Mouse (Mus musculus) liver, embryonic 11.5 days (tissue): ENCODE results near the gene Ppp1r9b. TPM values are rescaled to one million over a fixed set of nuclear protein-coding genes. Genes with fewer than 3 reads are reported as not detected.
"Not testable (repeated sequence)": the region's sequence is repeated elsewhere in the genome, so short reads cannot be mapped to it uniquely, and the experiment has no call there.

Source experiments
- ATAC-seq: fragments of 200-750 bp; cut with Nextera tagmentation; replicated peaks from 2 replicates; pipeline ENCODE4 v1.8.0; 2017; ENCODE audit warnings: moderate number of reproducible peaks, mild to moderate bottlenecking, moderate TSS enrichment, moderate library complexity; ENCODE audit not compliant: low FRiP score
- DNase-seq: peaks from one replicate; pipeline ENCODE4 v3.0.0-alpha.2; 2017; ENCODE audit warnings: low spot score
- H3K27ac ChIP-seq: fragments of 300-500 bp; sonication (generic); 2 replicates; pipeline ENCODE4 v1.5.1; 2014; ENCODE audit warnings: mild to moderate bottlenecking, low read depth, low read length, control low read depth
- H3K27me3 ChIP-seq: fragments of 300-500 bp; sonication (generic); replicated peaks from 2 replicates; pipeline ENCODE4 v1.6.1; 2014; ENCODE audit warnings: low read length, mixed read lengths; ENCODE audit not compliant: control insufficient read depth, insufficient read depth
- H3K36me3 ChIP-seq: fragments of 300-500 bp; sonication (generic); 2 replicates; pipeline ENCODE4 v1.6.1; 2014; ENCODE audit warnings: mild to moderate bottlenecking, low read length, moderate library complexity, mixed read lengths; ENCODE audit not compliant: control insufficient read depth, insufficient read depth
- H3K4me1 ChIP-seq: fragments of 300-500 bp; sonication (generic); replicated peaks from 2 replicates; pipeline ENCODE4 v1.6.1; 2014; ENCODE audit warnings: low read length, mixed read lengths; ENCODE audit not compliant: control insufficient read depth, insufficient read depth
- H3K4me2 ChIP-seq: fragments of 300-500 bp; sonication (generic); 2 replicates; pipeline ENCODE4 v1.6.1; 2014; ENCODE audit warnings: mild to moderate bottlenecking, control low read depth, moderate library complexity
- H3K4me3 ChIP-seq: fragments of 300-500 bp; sonication (generic); 2 replicates; pipeline ENCODE4 v1.5.1; 2014; ENCODE audit warnings: low read depth, low read length, control low read depth
- H3K9ac ChIP-seq: fragments of 300-500 bp; sonication (generic); 2 replicates; pipeline ENCODE4 v1.6.1; 2014; ENCODE audit warnings: low read depth, low read length, control low read depth
- H3K9me3 ChIP-seq: fragments of 300-500 bp; sonication (generic); 2 replicates; pipeline ENCODE4 v1.6.1; 2016; ENCODE audit warnings: low read length, inconsistent platforms, mixed read lengths; ENCODE audit not compliant: control insufficient read depth
- WGBS: fragments of 180-500 bp; shearing (Covaris S2); extraction: QIAGEN DNeasy Blood & Tissue Kit; methylation state at CpG from one replicate; pipeline ENCODE4 v1.1.7; 2014; 5-methylcytosine and 5-hydroxymethylcytosine counted together
- polyA plus RNA-seq: library from polyadenylated mRNA; unstranded; fragments of >200 nt; fragmentation: Nextera tagmentation; extraction: Ambion mirVana; gene quantifications from 2 replicates; pipeline ENCODE4 v1.2.1, GENCODE M21; 2014

Gene Ppp1r9b
- polyA plus RNA-seq, 1 experiment from 2014 or later: 27.9 TPM

GRCm38 (mm10) chr11:95006038-95006437 lies 15.2 kb downstream of the Ppp1r9b start:
- H3K27me3 ChIP-seq: 0 out of 2 replicates have a peak, but pooled peaks cover 3% of the 10 kb centered on the region
- H3K27ac ChIP-seq: peak overlapping the region; percentile 73
- WGBS: 40% methylated on average over 4 of the region's 4 CpGs
- peaks cover 67% of the 10 kb centered on the region for H3K4me1 ChIP-seq
- 0 out of 2 replicates have a peak overlapping the region, but pooled peaks have one; percentile 22 for H3K9ac ChIP-seq
- H3K9me3 ChIP-seq: no peaks in the 10 kb centered on the region
- no peak for DNase-seq
- H3K4me2 ChIP-seq: peak overlapping the region; percentile 89
- ATAC-seq: no peak
- peaks cover 35% of the 10 kb centered on the region for H3K36me3 ChIP-seq
- peak overlapping the region; percentile 50 for H3K4me3 ChIP-seq

- H3K9ac ChIP-seq: peak overlapping the region; percentile 72
- DNase-seq (peak; percentile 87), ATAC-seq (peak; percentile 67)
- peaks cover 31% of the 10 kb centered on the region for H3K36me3 ChIP-seq
- H3K4me2 ChIP-seq: peak overlapping the region; percentile 89
- H3K27me3 ChIP-seq: 0 out of 2 replicates have a peak, but pooled peaks cover 3% of the 10 kb centered on the region
- peak overlapping the region; percentile 50 for H3K4me3 ChIP-seq
- WGBS: 3% methylated on average over 27 of the region's 27 CpGs
- peaks cover 67% of the 10 kb centered on the region for H3K4me1 ChIP-seq
- no peaks in the 10 kb centered on the region for H3K9me3 ChIP-seq
- peak overlapping the region; percentile 73 for H3K27ac ChIP-seq
Observed at GRCm38 (mm10) chr11:95006525-95007219, 15.8 kb downstream of the Ppp1r9b start.

GRCm38 (mm10) chr11:95007418-95007817 lies 16.6 kb downstream of the Ppp1r9b start:
- Histone ChIP-seq H3K27ac (peak overlapping the region; percentile 73), H3K27me3 (0 out of 2 replicates have a peak, but pooled peaks cover 3% of the 10 kb centered on the region), H3K9me3 (no peaks in the 10 kb centered on the region), H3K36me3 (peaks cover 24% of the 10 kb centered on the region), H3K9ac (peak overlapping the region; percentile 72; the same call in 1 of the 2 replicates), H3K4me3 (no peak overlapping the region), H3K4me1 (peaks cover 62% of the 10 kb centered on the region), H3K4me2 (peak overlapping the region; percentile 89)
- WGBS: 44% methylated on average over 3 of the region's 3 CpGs
- DNase-seq (no peak), ATAC-seq (no peak)

GRCm38 (mm10) chr11:95008661-95009628 lies 18.1 kb downstream of the Ppp1r9b start:
- no peak for ATAC-seq
- H3K4me1 ChIP-seq: peaks cover 59% of the 10 kb centered on the region
- H3K27ac ChIP-seq: peak overlapping the region; percentile 99
- H3K9ac ChIP-seq: peak overlapping the region; percentile 97
- 0 out of 2 replicates have a peak, but pooled peaks cover 3% of the 10 kb centered on the region for H3K27me3 ChIP-seq
- H3K4me3 ChIP-seq: peak overlapping the region; percentile 91
- H3K9me3 ChIP-seq: no peaks in the 10 kb centered on the region
- no peak for DNase-seq
- H3K36me3 ChIP-seq: peaks cover 17% of the 10 kb centered on the region; the same call in 1 of the 2 replicates
- H3K4me2 ChIP-seq: peak overlapping the region; percentile 96
- WGBS: 34% methylated on average over 15 of the region's 15 CpGs

- Histone ChIP-seq H3K9ac (peak within 1 kb of the TSS; percentile 97), H3K9me3 (no peaks in the 10 kb centered on the region), H3K4me2 (peak within 1 kb of the TSS; percentile 96), H3K27me3 (0 out of 2 replicates have a peak, but pooled peaks cover 3% of the 10 kb centered on the region), H3K27ac (peak within 1 kb of the TSS; percentile 99), H3K4me3 (peak within 1 kb of the TSS; percentile 91), H3K4me1 (peaks cover 64% of the 10 kb centered on the region), H3K36me3 (peaks cover 19% of the 10 kb centered on the region)
- ATAC-seq (peak; percentile 22; the same call in 1 of the 2 replicates), DNase-seq (peak; percentile 78)
- 0% methylated on average over 32 of the region's 32 CpGs for WGBS
Observed at GRCm38 (mm10) chr11:95009629-95010014, 18.8 kb downstream of the Ppp1r9b start, which contains the start of gene Samd14. Gene Samd14 (plus strand): TSS chr11:95009879.

- H3K9ac ChIP-seq: peak overlapping the region; percentile 97
- H3K4me2 ChIP-seq: peak overlapping the region; percentile 96
- H3K9me3 ChIP-seq: no peaks in the 10 kb centered on the region
- H3K27me3 ChIP-seq: 0 out of 2 replicates have a peak, but pooled peaks cover 3% of the 10 kb centered on the region
- 2% methylated on average over 40 of the region's 40 CpGs for WGBS
- ATAC-seq (no peak), DNase-seq (no peak)
- peak overlapping the region; percentile 91 for H3K4me3 ChIP-seq
- H3K4me1 ChIP-seq: peaks cover 63% of the 10 kb centered on the region
- peaks cover 13% of the 10 kb centered on the region for H3K36me3 ChIP-seq
- peak overlapping the region; percentile 99 for H3K27ac ChIP-seq
Observed at GRCm38 (mm10) chr11:95010141-95010739, 19.4 kb downstream of the Ppp1r9b start.

GRCm38 (mm10) chr11:95010841-95011403 lies 20.1 kb downstream of the Ppp1r9b start:
- DNase-seq, ATAC-seq, H3K36me3 ChIP-seq, H3K27me3 ChIP-seq, H3K9me3 ChIP-seq: not testable (repeated sequence)
- Histone ChIP-seq H3K4me3 (peak overlapping the region; percentile 91), H3K4me2 (peak overlapping the region; percentile 96), H3K4me1 (peaks cover 63% of the 10 kb centered on the region), H3K9ac (peak overlapping the region; percentile 97), H3K27ac (peak overlapping the region; percentile 99)
- WGBS: 9% methylated on average over 4 of the region's 4 CpGs

- Histone ChIP-seq H3K27me3 (0 out of 2 replicates have a peak, but pooled peaks cover 3% of the 10 kb centered on the region), H3K9ac (peak overlapping the region; percentile 97), H3K9me3 (no peaks in the 10 kb centered on the region), H3K36me3 (peaks cover 10% of the 10 kb centered on the region), H3K4me2 (peak overlapping the region; percentile 96), H3K4me1 (peaks cover 63% of the 10 kb centered on the region), H3K27ac (peak overlapping the region; percentile 99), H3K4me3 (peak overlapping the region; percentile 91)
- DNase-seq (no peak), ATAC-seq (no peak)
- 25% methylated on average over 1 of the region's 1 CpGs for WGBS
Observed at GRCm38 (mm10) chr11:95011416-95011815, 20.6 kb downstream of the Ppp1r9b start.
